Mouse (Mus musculus): ENCODE measurements around the gene Vmn2r53.
"Not testable (repeated sequence)": the region's sequence is repeated elsewhere in the genome, so short reads cannot be mapped to it uniquely, and the experiment has no call there.

The Vmn2r53 gene

GRCm38 (mm10) chr7:12608688-12609087, at the start of gene Vmn2r53:
Vmn2r53 (minus strand) TSS chr7:12608788.
- no peak for DNase-seq (ENCODE audit: low spot score)

GRCm38 (mm10) chr7:12640219-12640618, 31.6 kb upstream of the Vmn2r53 start, which contains the start of gene Vmn2r54:
Vmn2r54 (minus strand) TSS chr7:12640319.
- not testable (repeated sequence) for DNase-seq (ENCODE audit: low spot score)
